Mouse (Mus musculus): Measurements from ENCODE around the gene Znrf2.

GRCm38 (mm10) chr6:54777661-54778060, 39.1 kb upstream of the Znrf2 start:
- TF ChIP-seq CTCF (conservative IDR thresholded peaks at IDR 0.05 in 1 of 2, IDR thresholded peaks at IDR 0.05 in 1 of 2; ENCODE audit: low read depth in 2 of 2, low read length in 2 of 2) (no peak), CHD2 (IDR thresholded peaks at IDR 0.05; ENCODE audit: low read length) (no peak), POLR2AphosphoS2 (IDR thresholded peaks at IDR 0.05; ENCODE audit: low read depth, low read length) (no peak), ELF1 (IDR thresholded peaks at IDR 0.05; ENCODE audit: low read depth, low read length) (no peak)

All from CH12.LX (cell line).